9 mouse cellular contexts compared by ENCODE assay signal in the genomic region with DNA sequence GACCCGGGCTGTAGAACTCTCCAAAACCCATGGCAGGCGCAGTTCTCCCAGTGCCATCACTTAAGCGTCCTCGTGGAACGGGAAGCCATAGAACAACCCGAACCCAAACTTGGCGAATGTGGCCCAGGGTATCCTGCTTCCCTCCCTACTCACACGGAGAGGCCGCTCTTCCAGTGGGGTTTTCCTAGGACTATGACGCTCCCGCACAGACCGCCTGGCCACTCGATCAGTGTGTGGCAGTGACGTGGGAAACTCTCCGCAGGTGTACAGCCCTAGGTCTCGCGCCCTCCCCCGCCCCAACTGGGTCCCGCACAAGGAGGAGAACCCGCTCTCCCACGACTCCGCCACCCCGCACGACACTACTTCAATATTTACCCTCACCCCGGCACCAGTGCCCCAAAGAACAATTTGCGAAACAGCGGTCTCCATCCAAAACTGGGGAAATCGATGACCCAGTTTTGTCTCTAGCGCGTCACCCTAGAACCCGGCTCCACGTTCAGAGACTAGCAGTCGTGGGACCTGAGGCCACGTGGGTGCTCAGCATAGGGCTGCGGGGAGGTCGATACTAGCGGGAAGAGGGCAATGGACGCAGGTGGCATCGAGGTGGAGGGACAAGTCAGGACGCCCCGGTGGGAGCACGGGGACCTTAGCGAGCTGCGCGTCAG. TPM values are rescaled to one million over a fixed set of nuclear protein-coding genes. Genes with fewer than 3 reads are reported as not detected.
A peak's percentile ranks its signal among the peaks of the same experiment; 100 is the strongest.
DNase-seq lines count a peak whose midpoint lies in the region; ATAC-seq and TF ChIP-seq lines count a peak whose summit lies in the region.
"Had no signal": no experiment of that assay in that cellular context is flagged by ENCODE, and none has a peak within 500 bp of the region (broad histone marks: within the 10 kb centered on the region; RNA-seq: fewer than 3 reads in every experiment).

No protein-coding gene starts in this region.

- intact Hi-C loops in heart, adult 2 months (cut with DNase I), result no loop called here
- intact Hi-C loops in left cerebral cortex, postnatal 14 days (cut with DNase I), result no loop called here

- no peak overlapping the region; the same call in 1 of the 2 replicates for H3K27ac ChIP-seq in heart, adult 2 months
- no peak overlapping the region for H3K27ac ChIP-seq in heart, embryonic 16.5 days (ENCODE audit: low read length)

- no peaks in the 10 kb centered on the region for H3K27me3 ChIP-seq in heart, adult 2 months (ENCODE audit: control insufficient read depth, insufficient read depth, low read length)
- H3K27me3 ChIP-seq in heart, embryonic 16.5 days (ENCODE audit: control insufficient read depth, insufficient read depth, low read length), result peaks cover 13% of the 10 kb centered on the region

- no peak for DNase-seq in heart, adult 2 months
- DNase-seq in heart, adult 9 months (ENCODE audit: low spot score in 2 of 2), result no peak
- DNase-seq in MN1 (ENCODE audit: low spot score), result peak; percentile 21
- no peak for DNase-seq in left cerebral cortex, postnatal 14 days (ENCODE audit: low spot score in 2 of 2)
- DNase-seq in right cerebral cortex, adult 2 months (ENCODE audit: low spot score in 2 of 2), result no peak

- TF ChIP-seq POLR2A in heart, adult 2 months (IDR thresholded peaks at IDR 0.05; ENCODE audit: insufficient read depth, low read depth, low read length), result no peak

- 6% methylated on average over 45 of the region's 45 CpGs for WGBS in heart, adult 2 months
- 4% methylated on average over 45 of the region's 45 CpGs for WGBS in heart, embryonic 16.5 days

- TF ChIP-seq CTCF in heart, adult 2 months (IDR thresholded peaks at IDR 0.05), result no peak

- peak; percentile 35 for ATAC-seq in heart, embryonic 16.5 days (replicated peaks; ENCODE audit: extremely low read depth, insufficient read depth, low FRiP score)
- 0 out of 2 replicates have a peak, but pooled peaks have one; percentile 4 for ATAC-seq in megakaryocyte progenitor cell, adult 5-6 weeks (replicated peaks; ENCODE audit: poor library complexity)
- ATAC-seq in frontal cortex, adult (ENCODE audit: low TSS enrichment), result no peak

- no peak for TF ChIP-seq EP300 in heart, adult 2 months (IDR thresholded peaks at IDR 0.05; ENCODE audit: insufficient read depth, low read depth, low read length)

- H3K79me2 ChIP-seq in heart, adult 2 months (replicated peaks; ENCODE audit: control insufficient read depth, insufficient read depth, low read length), result no peaks in the 10 kb centered on the region

- H3K36me3 ChIP-seq in heart, adult 2 months (ENCODE audit: control insufficient read depth, insufficient read depth, low read length), result no peaks in the 10 kb centered on the region
- no peaks in the 10 kb centered on the region for H3K36me3 ChIP-seq in heart, embryonic 16.5 days (ENCODE audit: control insufficient read depth, insufficient read depth)

- H3K4me1 ChIP-seq in heart, adult 2 months (ENCODE audit: control insufficient read depth, insufficient read depth, low read length), result no peaks in the 10 kb centered on the region; the same call in none of the 2 replicates
- H3K4me1 ChIP-seq in heart, embryonic 16.5 days (ENCODE audit: control insufficient read depth, insufficient read depth, low read length), result peaks cover 21% of the 10 kb centered on the region

- H3K9me3 ChIP-seq in heart, embryonic 16.5 days (replicated peaks; ENCODE audit: control insufficient read depth, low read length), result no peaks in the 10 kb centered on the region

- H3K4me2 ChIP-seq in heart, embryonic 16.5 days (ENCODE audit: low read depth, low read length), result peak overlapping the region; percentile 90

- H3K4me3 ChIP-seq in heart, adult 2 months, result peak overlapping the region; percentile 59
- H3K4me3 ChIP-seq in heart, embryonic 16.5 days (ENCODE audit: low read length), result peak overlapping the region; percentile 58

- peak overlapping the region; percentile 55 for H3K9ac ChIP-seq in heart, adult 2 months (ENCODE audit: low read depth, low read length)
- peak overlapping the region; percentile 60 for H3K9ac ChIP-seq in heart, embryonic 16.5 days (ENCODE audit: low read length)

RNA-seq across cellular contexts. Expression of a gene that starts 0.6 kb away (rescaled TPM):
- 1 to 10 TPM; 2.4 to 7.0 TPM for total RNA-seq in heart, adult 2 months (2021)
- 0.94 and 1.3 TPM in 2 replicates for polyA plus RNA-seq in heart, adult 2 months (2012; rRNA removed)
- 0.82 and 0.88 TPM in 2 replicates for polyA plus RNA-seq in heart, embryonic 16.5 days (2015; fragmentation: Nextera tagmentation; extraction: Ambion mirVana)
- total RNA-seq in megakaryocyte progenitor cell, adult 5-6 weeks (2015), result not detected in 2 replicates
- 0.14 TPM in 1 of 2 replicates, not detected in the other for total RNA-seq in megakaryocyte progenitor cell, adult 5-6 weeks (2017)
- total RNA-seq in left cerebral cortex, postnatal 14 days (2021), result 10 to 100 TPM; 45.9 to 48.6 TPM

RNA-seq across cellular contexts. Expression of a gene that starts 22.3 kb away (rescaled TPM):
- total RNA-seq in heart, adult 2 months (2021), result 10 to 100 TPM; 71.9 to 72.5 TPM
- polyA plus RNA-seq in heart, adult 2 months (2012; rRNA removed), result 32.6 and 52.6 TPM in 2 replicates
- 187 and 204 TPM in 2 replicates for polyA plus RNA-seq in heart, embryonic 16.5 days (2015; fragmentation: Nextera tagmentation; extraction: Ambion mirVana)
- total RNA-seq in megakaryocyte progenitor cell, adult 5-6 weeks (2015), result 77.1 and 82.0 TPM in 2 replicates
- 286 and 323 TPM in 2 replicates for total RNA-seq in megakaryocyte progenitor cell, adult 5-6 weeks (2017)
- total RNA-seq in left cerebral cortex, postnatal 14 days (2021), result 100 to 1,000 TPM; 101 to 110 TPM

RNA-seq across cellular contexts. Expression of a gene that starts 41.2 kb away (rescaled TPM):
- total RNA-seq in heart, adult 2 months (2021), result not detected
- 0.31 TPM in 1 of 2 replicates, not detected in the other for polyA plus RNA-seq in heart, adult 2 months (2012; rRNA removed)
- 0.21 TPM in 1 of 2 replicates, not detected in the other for polyA plus RNA-seq in heart, embryonic 16.5 days (2015; fragmentation: Nextera tagmentation; extraction: Ambion mirVana)
- total RNA-seq in megakaryocyte progenitor cell, adult 5-6 weeks (2015), result not detected in 2 replicates
- not detected in 2 replicates for total RNA-seq in megakaryocyte progenitor cell, adult 5-6 weeks (2017)
- under 1 TPM; 0.37 to 0.61 TPM for total RNA-seq in left cerebral cortex, postnatal 14 days (2021)
- total RNA-seq: heart, postnatal 14 days had no signal

Comparison
In these comparisons a context has a peak if more than half of its experiments do, and no peak if none do; other contexts are left out.
1. RNA of a gene that starts 0.6 kb away (total RNA-seq): 45.9 to 48.6 TPM in left cerebral cortex, postnatal 14 days; 2.4 to 7.0 TPM in heart, adult 2 months and 0.14 TPM in megakaryocyte progenitor cell, adult 5-6 weeks; every median in the first group is over 4 times any median in the second.